Mouse (Mus musculus) heart, postnatal 0 days (tissue): ENCODE measurements at regions not wholly inside any gene's neighbourhood (a gene's known extent, or its start where the extent isn't known, plus 50 kb on each side); places are given as distances from the start of the nearest gene placed in this dataset.

Experiments used
- ATAC-seq: fragments of 200-750 bp; cut with Nextera tagmentation; 2 replicates; pipeline ENCODE4 v1.8.0; 2017; ENCODE audit warnings: low read depth, moderate number of reproducible peaks, moderate library complexity; ENCODE audit not compliant: insufficient read depth
- DNase-seq: peaks from one replicate; pipeline ENCODE4 v3.0.0-alpha.2; 2016; ENCODE audit warnings: low spot score
- H3K27ac ChIP-seq: fragments of 300-500 bp; sonication (generic); 2 replicates; pipeline ENCODE4 v1.5.1; 2014; ENCODE audit warnings: low read depth, mild to moderate bottlenecking
- H3K27me3 ChIP-seq: fragments of 300-500 bp; sonication (generic); 2 replicates; pipeline ENCODE4 v1.6.1; 2014; ENCODE audit warnings: low read length, mixed read lengths; ENCODE audit not compliant: control insufficient read depth, insufficient read depth
- H3K36me3 ChIP-seq: fragments of 300-500 bp; sonication (generic); replicated peaks from 2 replicates; pipeline ENCODE4 v1.6.1; 2014; ENCODE audit warnings: low read length, mixed read lengths; ENCODE audit not compliant: control insufficient read depth, insufficient read depth
- H3K4me1 ChIP-seq: fragments of 300-500 bp; sonication (generic); 2 replicates; pipeline ENCODE4 v1.6.1; 2014; ENCODE audit warnings: antibody characterized with exemption; ENCODE audit not compliant: control insufficient read depth, insufficient read depth
- H3K4me2 ChIP-seq: fragments of 300-500 bp; sonication (generic); 2 replicates; pipeline ENCODE4 v1.6.1; 2014; ENCODE audit warnings: low read depth, mild to moderate bottlenecking, low read length, moderate library complexity
- H3K4me3 ChIP-seq: fragments of 300-500 bp; sonication (generic); 2 replicates; pipeline ENCODE4 v1.5.1; 2014; ENCODE audit warnings: low read depth, low read length
- H3K9ac ChIP-seq: fragments of 300-500 bp; sonication (generic); replicated peaks from 2 replicates; pipeline ENCODE4 v1.6.1; 2014; ENCODE audit warnings: low read depth, low read length, mixed read lengths
- H3K9me3 ChIP-seq: fragments of 300-500 bp; sonication (generic); replicated peaks from 2 replicates; pipeline ENCODE4 v1.6.1; 2016; ENCODE audit warnings: low read length; ENCODE audit not compliant: control insufficient read depth
- CTCF ChIP-seq: IDR thresholded peaks from 2 replicates; pipeline ENCODE4 v1.5.1; 2016; ENCODE audit warnings: antibody characterized with exemption, control low read depth, low read depth
- EP300 ChIP-seq: IDR thresholded peaks from 2 replicates; pipeline ENCODE4 v1.6.1; 2016; ENCODE audit warnings: antibody characterized with exemption, low read depth
- WGBS: fragments of 180-500 bp; shearing (Covaris S2); extraction: QIAGEN DNeasy Blood & Tissue Kit; methylation state at CpG from one replicate; pipeline ENCODE4 v1.1.7; 2014; 5-methylcytosine and 5-hydroxymethylcytosine counted together

GRCm38 (mm10) chr16:78480261-78480660 is 96.2 kb downstream of the D16Ertd472e start:
- Histone ChIP-seq H3K27ac (no peak overlapping the region), H3K4me3 (no peak overlapping the region), H3K4me2 (no peak overlapping the region), H3K27me3 (no peaks in the 10 kb centered on the region), H3K36me3 (no peaks in the 10 kb centered on the region), H3K4me1 (no peaks in the 10 kb centered on the region), H3K9ac (no peak overlapping the region), H3K9me3 (no peaks in the 10 kb centered on the region)
- DNase-seq = no peak
- no peak for ATAC-seq
- 85% methylated on average over 10 of the region's 10 CpGs for WGBS
- TF ChIP-seq EP300 (no peak), CTCF (no peak)

- Histone ChIP-seq H3K36me3 (no peaks in the 10 kb centered on the region), H3K27ac (no peak overlapping the region), H3K4me3 (no peak overlapping the region), H3K4me1 (no peaks in the 10 kb centered on the region), H3K9me3 (no peaks in the 10 kb centered on the region), H3K27me3 (no peaks in the 10 kb centered on the region), H3K4me2 (no peak overlapping the region), H3K9ac (no peak overlapping the region)
- no peak for ATAC-seq
- no peak for TF ChIP-seq EP300
- no peak for TF ChIP-seq CTCF
- DNase-seq = no peak
- WGBS = 81% methylated on average over 7 of the region's 7 CpGs
Measured at GRCm38 (mm10) chr16:78473456-78473855, 96.5 kb upstream of the Btg3 start.

- H3K9ac ChIP-seq = no peak overlapping the region
- H3K4me3 ChIP-seq = no peak overlapping the region
- H3K36me3 ChIP-seq = no peaks in the 10 kb centered on the region
- no peaks in the 10 kb centered on the region for H3K27me3 ChIP-seq
- H3K27ac ChIP-seq = no peak overlapping the region
- H3K9me3 ChIP-seq = no peaks in the 10 kb centered on the region
- WGBS = 41% methylated on average over 8 of the region's 8 CpGs
- DNase-seq (no peak), ATAC-seq (no peak)
- H3K4me2 ChIP-seq = no peak overlapping the region
- H3K4me1 ChIP-seq = no peaks in the 10 kb centered on the region
- TF ChIP-seq CTCF (no peak), EP300 (no peak)
Measured at GRCm38 (mm10) chr16:78459996-78460395, 83.0 kb upstream of the Btg3 start.

- H3K27ac ChIP-seq = no peak overlapping the region
- no peak overlapping the region for H3K4me2 ChIP-seq
- ATAC-seq (no peak), DNase-seq (no peak)
- 89% methylated on average over 8 of the region's 8 CpGs for WGBS
- TF ChIP-seq EP300 (no peak), CTCF (no peak)
- no peak overlapping the region for H3K4me3 ChIP-seq
- no peaks in the 10 kb centered on the region for H3K36me3 ChIP-seq
- no peaks in the 10 kb centered on the region for H3K27me3 ChIP-seq
- H3K9ac ChIP-seq = no peak overlapping the region
- H3K9me3 ChIP-seq = no peaks in the 10 kb centered on the region
- no peaks in the 10 kb centered on the region for H3K4me1 ChIP-seq
Measured at GRCm38 (mm10) chr16:78457731-78458151, 80.7 kb upstream of the Btg3 start.

- Histone ChIP-seq H3K9ac (no peak overlapping the region), H3K4me3 (no peak overlapping the region), H3K27me3 (no peaks in the 10 kb centered on the region), H3K9me3 (no peaks in the 10 kb centered on the region), H3K4me2 (no peak overlapping the region), H3K4me1 (no peaks in the 10 kb centered on the region), H3K36me3 (no peaks in the 10 kb centered on the region), H3K27ac (no peak overlapping the region)
- ATAC-seq = no peak
- WGBS = 67% methylated on average over 10 of the region's 10 CpGs
- TF ChIP-seq CTCF (no peak), EP300 (no peak)
- no peak for DNase-seq
Measured at GRCm38 (mm10) chr16:78456345-78456744, 79.4 kb upstream of the Btg3 start.

GRCm38 (mm10) chr16:78454509-78454908 is 77.5 kb upstream of the Btg3 start:
- H3K9ac ChIP-seq = no peak overlapping the region
- 87% methylated on average over 9 of the region's 9 CpGs for WGBS
- H3K4me1 ChIP-seq = no peaks in the 10 kb centered on the region
- H3K27ac ChIP-seq = no peak overlapping the region
- H3K4me2 ChIP-seq = no peak overlapping the region
- no peak for TF ChIP-seq EP300
- TF ChIP-seq CTCF = no peak
- no peaks in the 10 kb centered on the region for H3K36me3 ChIP-seq
- no peak for ATAC-seq
- no peaks in the 10 kb centered on the region for H3K9me3 ChIP-seq
- H3K4me3 ChIP-seq = no peak overlapping the region
- no peak for DNase-seq
- no peaks in the 10 kb centered on the region for H3K27me3 ChIP-seq
